Mouse (Mus musculus) embryonic fibroblast, embryonic 13.5 days (primary cell): ENCODE data around the gene Mrpl24. TPM values are rescaled to one million over a fixed set of nuclear protein-coding genes. Genes with fewer than 3 reads are reported as not detected.

ENCODE experiments used
- H3K27ac ChIP-seq: 2 replicates; pipeline ENCODE4 v1.5.1; 2012; ENCODE audit warnings: low read length, control low read depth, inconsistent platforms; ENCODE audit not compliant: insufficient read depth
- H3K4me1 ChIP-seq: 2 replicates; pipeline ENCODE4 v1.6.1; 2011; ENCODE audit warnings: low read length; ENCODE audit not compliant: control insufficient read depth, insufficient read depth
- H3K4me3 ChIP-seq: 2 replicates; pipeline ENCODE4 v1.5.1; 2011; ENCODE audit warnings: mild to moderate bottlenecking, control low read depth, low read length; ENCODE audit not compliant: insufficient read depth
- CTCF ChIP-seq: IDR thresholded peaks from 2 replicates; pipeline ENCODE4 v1.5.1; 2011; ENCODE audit warnings: mild to moderate bottlenecking, control low read depth, low read length, moderate library complexity, borderline replicate concordance; ENCODE audit not compliant: insufficient read depth
- POLR2A ChIP-seq: IDR thresholded peaks from 2 replicates; pipeline ENCODE4 v1.6.1; 2011; ENCODE audit warnings: low read depth, mild to moderate bottlenecking, control low read depth, low read length, moderate library complexity
- polyA plus RNA-seq: library from polyadenylated mRNA; stranded (reverse); fragments of >200 nt; gene quantifications from 2 replicates; pipeline ENCODE4 v1.2.4, GENCODE M21; 2011; ENCODE audit warnings: low read depth; ENCODE audit not compliant: missing spikeins, insufficient read length

Mrpl24 gene
- polyA plus RNA-seq, 1 experiment: 167 TPM

DNA sequence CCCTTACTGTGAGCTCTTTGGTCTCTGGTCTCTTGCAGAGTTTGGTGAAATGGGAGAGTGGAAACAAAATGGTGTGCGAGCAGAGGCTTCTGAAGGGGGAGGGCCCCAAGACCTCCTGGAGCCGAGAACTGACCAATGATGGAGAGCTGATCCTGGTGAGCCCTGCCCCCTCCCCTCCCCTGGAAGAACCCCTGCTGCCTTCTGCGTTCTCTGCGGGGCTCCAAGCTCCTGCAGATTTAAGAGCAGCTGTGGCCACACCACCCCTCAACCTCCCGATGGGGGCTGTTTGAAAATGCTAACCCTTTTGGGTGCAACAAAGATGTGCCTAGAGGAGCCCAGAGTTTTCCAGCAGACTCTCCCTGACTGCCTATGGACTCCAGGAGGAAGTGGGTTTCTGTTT is 33.1 kb downstream of the Mrpl24 start:
- H3K27ac ChIP-seq: no peak overlapping the region
- no peak for TF ChIP-seq POLR2A
- TF ChIP-seq CTCF: no peak
- H3K4me1 ChIP-seq: peaks cover 5% of the 10 kb centered on the region; the same call in 1 of the 2 replicates
- no peak overlapping the region for H3K4me3 ChIP-seq

DNA sequence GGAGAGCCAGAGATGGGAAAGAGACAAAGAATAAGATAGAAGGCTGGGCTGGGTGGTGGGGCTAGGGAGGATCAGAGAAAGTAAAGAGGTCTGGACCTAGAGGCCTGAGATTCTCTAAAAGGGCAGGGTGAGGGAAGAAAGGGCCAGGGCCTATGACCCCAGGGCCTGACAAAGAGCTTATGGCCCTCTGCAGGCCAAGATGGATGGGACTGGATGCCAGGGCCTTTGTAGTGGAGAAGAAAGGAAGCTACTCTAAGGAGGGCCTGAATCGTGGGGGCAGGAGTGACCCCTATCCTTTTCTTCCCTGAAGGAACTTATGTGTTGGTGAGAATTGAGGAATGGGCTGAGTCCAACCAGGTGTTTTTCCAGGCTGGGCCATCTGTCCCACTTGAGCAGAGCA is 38.8 kb downstream of the Mrpl24 start:
- Histone ChIP-seq H3K4me1 (peaks cover 11% of the 10 kb centered on the region; the same call in 1 of the 2 replicates), H3K27ac (no peak overlapping the region), H3K4me3 (no peak overlapping the region)
- TF ChIP-seq POLR2A: no peak
- no peak for TF ChIP-seq CTCF

DNA sequence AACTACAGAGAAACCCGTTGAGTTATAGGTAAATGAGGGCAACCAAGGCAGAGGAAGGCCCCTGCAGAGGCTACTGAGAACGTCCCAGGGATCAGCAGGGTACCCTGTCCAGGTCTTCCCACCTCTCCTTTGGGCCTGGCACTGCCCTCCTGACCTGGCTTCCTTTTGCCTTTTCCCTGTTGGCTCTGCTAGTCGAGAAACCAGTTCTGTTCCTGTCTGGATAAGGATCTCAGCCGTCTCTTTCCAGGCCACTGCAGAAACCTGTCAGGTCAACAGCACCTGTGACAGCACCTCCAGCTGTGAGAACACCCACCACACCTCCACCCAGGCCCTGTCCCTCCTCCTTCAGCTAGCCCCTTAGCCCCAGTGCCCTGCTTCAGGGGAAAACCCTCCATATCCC is 39.2 kb downstream of the Mrpl24 start:
- Histone ChIP-seq H3K4me1 (peaks cover 11% of the 10 kb centered on the region; the same call in 1 of the 2 replicates), H3K27ac (no peak overlapping the region), H3K4me3 (no peak overlapping the region)
- TF ChIP-seq CTCF (no peak), POLR2A (no peak)

DNA sequence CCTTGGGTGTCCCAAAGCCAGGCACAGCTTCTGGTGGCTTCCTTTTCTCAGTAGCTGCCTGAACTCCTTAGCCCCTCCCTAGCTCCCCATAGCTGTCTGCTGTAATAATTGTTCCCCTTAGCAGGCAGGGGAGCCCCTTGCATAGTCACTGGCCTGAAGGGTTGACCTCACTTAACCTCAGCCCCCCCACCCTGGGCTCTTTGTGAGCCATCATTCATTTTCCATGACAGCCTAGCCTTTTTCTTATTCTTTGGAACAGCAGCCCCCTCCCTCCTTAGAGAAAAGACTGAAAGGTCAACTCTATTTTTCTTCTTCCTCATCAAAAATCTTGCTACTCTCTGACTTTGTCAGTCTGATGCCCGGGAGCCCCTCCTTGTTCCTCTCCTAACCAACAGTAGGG is 39.7 kb downstream of the Mrpl24 start:
- Histone ChIP-seq H3K4me3 (no peak overlapping the region), H3K27ac (peak overlapping the region; percentile 21; the same call in 1 of the 2 replicates), H3K4me1 (peaks cover 11% of the 10 kb centered on the region; the same call in 1 of the 2 replicates)
- TF ChIP-seq POLR2A: no peak
- no peak for TF ChIP-seq CTCF

DNA sequence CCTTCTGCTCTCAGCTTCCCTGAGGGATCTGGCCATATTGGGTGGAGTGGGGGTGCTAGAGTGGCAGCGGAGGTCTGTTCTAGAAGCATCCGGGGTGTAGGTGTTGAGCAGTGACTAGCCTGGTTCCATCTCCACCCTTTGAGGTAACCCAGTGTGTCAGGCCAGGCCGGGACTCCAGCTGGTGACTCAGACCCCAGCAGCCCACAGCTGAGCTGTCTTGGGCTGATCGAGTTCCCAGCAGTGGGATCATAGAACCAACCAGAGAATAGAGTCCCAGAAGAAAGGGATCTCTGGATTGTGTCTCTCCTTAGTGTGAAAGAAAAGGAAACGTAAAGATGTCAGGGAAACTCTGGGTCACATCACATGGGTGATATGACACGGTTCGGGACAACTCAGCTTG is 40.1 kb downstream of the Mrpl24 start:
- Histone ChIP-seq H3K4me1 (peaks cover 11% of the 10 kb centered on the region; the same call in 1 of the 2 replicates), H3K27ac (peak overlapping the region; percentile 84), H3K4me3 (no peak overlapping the region)
- no peak for TF ChIP-seq POLR2A

DNA sequence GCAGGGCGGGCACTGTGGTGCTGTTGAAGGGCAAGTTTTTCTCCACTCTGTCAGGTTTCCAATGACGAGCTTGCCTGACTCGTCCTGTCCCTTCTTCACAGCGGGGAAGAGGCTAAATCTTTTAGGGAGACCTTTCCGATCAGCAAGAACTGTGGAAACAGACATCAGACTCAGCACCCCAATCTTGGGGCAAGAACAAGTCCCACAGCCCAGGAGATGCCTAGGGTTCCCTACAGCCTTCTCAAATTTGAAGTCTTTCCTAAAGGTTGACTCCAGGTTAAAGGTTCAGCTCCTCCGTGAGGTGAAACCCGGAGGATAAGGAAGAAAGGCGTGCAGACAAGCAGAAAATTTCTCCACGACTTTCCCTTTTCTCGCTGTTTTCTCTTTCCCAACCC is 40.9 kb downstream of the Mrpl24 start:
- H3K4me3 ChIP-seq: peak overlapping the region; percentile 30; the same call in 1 of the 2 replicates
- peak overlapping the region; percentile 84 for H3K27ac ChIP-seq
- peaks cover 11% of the 10 kb centered on the region; the same call in 1 of the 2 replicates for H3K4me1 ChIP-seq
- TF ChIP-seq POLR2A: no peak
- no peak for TF ChIP-seq CTCF

DNA sequence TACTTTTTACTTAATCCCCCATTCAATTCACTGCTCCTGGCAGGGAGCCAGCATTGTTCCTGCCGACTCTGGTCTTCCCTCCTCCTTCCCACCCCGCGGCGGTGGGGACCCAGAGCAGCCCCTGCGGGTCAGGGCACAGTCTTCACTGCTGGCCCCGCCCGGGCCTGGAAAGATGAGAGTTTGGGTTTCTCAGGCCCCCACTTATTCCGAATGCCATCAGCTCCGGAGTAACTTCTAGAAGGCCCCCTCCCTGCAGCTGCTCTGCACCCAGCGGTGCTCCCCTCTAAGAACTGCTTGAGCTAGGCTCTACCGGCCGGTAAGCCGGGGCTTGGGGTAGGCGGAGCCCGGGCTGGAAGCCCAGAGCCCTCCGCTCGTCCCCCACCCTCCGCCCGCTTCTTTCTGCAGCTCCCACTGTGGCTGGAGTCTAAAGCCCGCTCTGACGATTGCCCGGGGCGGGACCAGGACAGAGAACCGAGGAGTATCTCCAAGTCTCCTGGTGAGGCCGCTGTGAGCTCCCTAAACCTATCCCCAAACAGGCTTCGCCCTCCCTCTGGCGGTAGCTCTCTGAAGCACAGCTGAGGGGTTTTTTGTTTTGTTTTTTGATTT is 41.4 kb downstream of the Mrpl24 start:
- TF ChIP-seq CTCF (peak; percentile 81), POLR2A (peak; percentile 70)
- Histone ChIP-seq H3K4me1 (peaks cover 11% of the 10 kb centered on the region; the same call in 1 of the 2 replicates), H3K4me3 (peak overlapping the region; percentile 30), H3K27ac (peak overlapping the region; percentile 84)

DNA sequence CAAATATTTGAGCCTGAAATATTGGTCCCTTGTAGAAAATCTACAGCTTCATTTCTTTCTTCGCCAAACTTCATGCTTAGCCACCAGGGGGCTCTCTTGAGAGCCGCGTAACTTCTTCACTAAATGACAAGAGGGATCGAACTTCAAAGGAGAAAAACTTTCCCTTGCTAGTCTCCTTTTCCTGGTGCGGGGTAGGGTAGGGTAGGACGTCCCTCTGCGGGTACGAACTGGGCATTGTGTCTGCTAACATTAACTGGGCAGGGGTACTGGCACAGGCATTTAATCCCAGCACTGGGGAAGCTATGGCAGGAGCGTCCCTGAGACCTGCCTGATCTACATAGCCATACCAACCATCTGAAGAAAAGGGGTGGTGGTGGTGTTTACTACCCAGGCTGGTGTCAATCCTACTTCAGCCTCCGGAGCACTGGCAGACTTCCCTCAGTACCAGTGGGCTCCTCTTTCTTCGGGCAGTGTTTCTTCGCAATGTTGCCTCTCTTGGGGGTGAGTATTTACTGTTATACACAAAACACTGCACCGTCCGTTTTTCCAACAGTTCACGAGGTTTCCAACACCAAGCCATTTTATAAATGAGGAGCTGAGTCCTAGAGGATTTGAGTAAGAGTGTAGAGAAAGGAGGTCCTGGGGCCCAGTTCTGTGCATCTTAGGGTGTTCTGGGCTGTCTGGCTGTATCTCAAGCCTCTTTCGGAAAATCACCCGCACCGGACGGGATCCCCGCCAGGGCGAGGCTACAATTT is 51.1 kb downstream of the Mrpl24 start:
- 0 out of 2 replicates have a peak overlapping the region, but pooled peaks have one; percentile 3 for H3K27ac ChIP-seq
- H3K4me3 ChIP-seq: peak overlapping the region; percentile 77
- TF ChIP-seq CTCF (no peak), POLR2A (no peak)
- H3K4me1 ChIP-seq: peaks cover 13% of the 10 kb centered on the region

DNA sequence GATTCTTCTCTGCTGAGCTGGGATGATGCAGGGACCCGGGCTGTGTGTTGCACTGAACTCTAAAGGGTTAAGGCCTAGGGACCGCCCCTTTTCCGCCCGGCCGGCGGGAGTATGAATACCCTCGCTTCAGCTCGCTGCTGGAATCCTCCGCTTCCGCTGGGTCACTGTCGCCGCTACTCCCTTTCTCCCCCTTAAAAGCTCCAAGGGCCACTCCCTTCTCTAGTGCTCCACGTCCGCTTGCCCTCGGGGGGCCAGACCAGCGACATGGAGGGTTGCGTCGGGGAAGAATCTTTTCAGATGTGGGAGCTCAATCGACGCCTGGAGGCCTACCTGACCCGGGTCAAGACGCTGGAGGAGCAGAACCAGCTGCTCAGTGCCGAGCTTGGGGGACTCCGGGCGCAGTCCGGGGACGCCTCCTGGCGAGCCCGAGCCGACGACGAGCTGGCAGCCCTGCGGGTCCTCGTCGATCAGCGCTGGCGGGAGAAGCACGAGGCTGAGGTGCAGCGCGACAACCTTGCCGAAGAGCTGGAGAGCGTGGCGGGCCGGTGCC is 51.7 kb downstream of the Mrpl24 start, which contains the start of gene Nes:
Gene Nes, plus strand, starts transcription at position 140 of the 550 bp plus-strand sequence.
- peak; percentile 79 for TF ChIP-seq POLR2A
- no peak for TF ChIP-seq CTCF
- H3K4me3 ChIP-seq: peak within 1 kb of the TSS; percentile 77
- H3K27ac ChIP-seq: 0 out of 2 replicates have a peak within 1 kb of the TSS, but pooled peaks have one; percentile 3
- peaks cover 13% of the 10 kb centered on the region for H3K4me1 ChIP-seq

DNA sequence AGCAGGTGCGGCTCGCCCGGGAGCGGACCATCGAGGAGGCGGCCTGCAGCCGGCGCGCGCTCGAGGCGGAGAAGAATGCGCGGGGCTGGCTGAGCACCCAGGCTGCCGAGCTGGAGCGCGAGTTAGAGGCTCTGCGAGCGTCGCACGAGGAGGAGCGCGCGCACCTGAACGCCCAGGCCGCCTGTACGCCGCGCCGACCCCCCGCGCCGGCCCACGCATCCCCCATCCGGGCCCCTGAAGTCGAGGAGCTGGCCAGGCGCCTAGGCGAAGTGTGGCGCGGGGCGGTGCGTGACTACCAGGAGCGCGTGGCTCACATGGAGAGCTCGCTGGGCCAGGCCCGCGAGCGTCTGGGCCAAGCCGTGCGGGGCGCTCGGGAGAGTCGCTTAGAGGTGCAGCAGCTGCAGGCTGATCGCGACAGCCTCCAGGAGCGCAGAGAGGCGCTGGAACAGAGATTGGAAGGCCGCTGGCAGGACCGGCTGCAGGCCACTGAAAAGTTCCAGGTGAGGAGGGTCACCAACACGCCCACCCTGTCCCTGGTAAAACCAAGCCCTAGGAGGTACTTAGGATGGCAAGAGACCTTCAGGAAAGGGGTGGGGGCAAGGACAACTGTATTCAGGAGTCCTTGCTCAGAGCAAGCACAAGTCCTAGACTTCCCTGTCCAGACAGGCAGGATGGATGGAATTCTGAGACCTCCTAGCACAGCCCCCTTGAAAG is 52.3 kb downstream of the Mrpl24 start:
- TF ChIP-seq CTCF (no peak), POLR2A (no peak)
- Histone ChIP-seq H3K4me1 (peaks cover 13% of the 10 kb centered on the region), H3K27ac (no peak overlapping the region)

More for the DNA sequence above, 52.3 kb downstream of the Mrpl24 start:
- peak overlapping the region; percentile 77 for H3K4me3 ChIP-seq
